Mouse (Mus musculus): ENCODE results near the gene Rfc4. TPM values are rescaled to one million over a fixed set of nuclear protein-coding genes. Genes with fewer than 3 reads are reported as not detected.
A peak's percentile ranks its signal among the peaks of the same experiment; 100 is the strongest.
"Not testable (repeated sequence)": the region's sequence is repeated elsewhere in the genome, so short reads cannot be mapped to it uniquely, and the experiment has no call there.

Rfc4 gene
- total RNA-seq, 2 experiments from 2014 or later: 4.8 to 5.3 TPM

DNA sequence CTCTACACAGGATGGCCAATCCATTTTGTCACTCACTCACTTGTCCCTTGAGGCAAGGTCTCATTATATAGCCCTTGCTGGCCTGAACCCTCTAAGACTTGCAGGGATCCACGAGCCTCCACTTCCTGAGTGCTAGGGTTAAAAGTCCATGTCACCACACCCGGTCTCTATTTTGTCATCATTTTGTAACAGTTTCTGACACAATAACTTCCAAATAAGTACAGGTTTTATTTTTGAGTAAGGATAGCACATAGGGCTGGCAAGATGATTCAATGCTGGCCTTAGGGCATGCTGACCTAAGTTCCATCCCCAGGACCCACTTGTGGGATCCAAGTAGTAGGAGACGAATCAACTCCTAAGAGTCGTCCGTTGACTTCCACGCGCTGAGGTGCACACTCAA is 21.4 kb downstream of the Rfc4 start:
- Histone ChIP-seq H3K27ac (no peak overlapping the region), H3K4me3 (no peak overlapping the region)
- TF ChIP-seq CTCF (conservative IDR thresholded peaks at IDR 0.05): no peak
- no peak for DNase-seq (ENCODE audit: low spot score in 2 of 2)

DNA sequence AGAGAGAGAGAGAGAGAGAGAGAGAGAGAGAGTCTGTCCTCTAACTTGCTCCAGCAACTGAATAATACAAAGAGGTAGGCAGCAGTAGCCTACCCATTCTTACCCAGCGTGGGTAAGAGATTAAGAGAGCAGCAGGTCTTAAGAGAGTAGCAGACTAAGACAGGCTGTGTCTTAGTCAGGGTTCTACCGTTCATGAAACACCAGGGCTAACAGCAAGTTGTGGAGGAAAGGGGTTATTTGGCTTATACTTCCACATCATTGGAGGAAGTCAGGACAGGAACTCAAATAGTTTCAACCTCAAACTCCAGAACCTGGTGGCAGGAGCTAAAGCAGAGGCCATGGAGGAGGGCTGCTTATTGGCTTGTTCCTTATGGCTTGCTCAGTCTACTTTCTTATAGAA is 23.7 kb downstream of the Rfc4 start:
- DNase-seq (ENCODE audit: low spot score in 2 of 2): no peak
- Histone ChIP-seq H3K27ac (no peak overlapping the region), H3K4me3 (no peak overlapping the region)
- TF ChIP-seq CTCF (conservative IDR thresholded peaks at IDR 0.05): no peak

DNA sequence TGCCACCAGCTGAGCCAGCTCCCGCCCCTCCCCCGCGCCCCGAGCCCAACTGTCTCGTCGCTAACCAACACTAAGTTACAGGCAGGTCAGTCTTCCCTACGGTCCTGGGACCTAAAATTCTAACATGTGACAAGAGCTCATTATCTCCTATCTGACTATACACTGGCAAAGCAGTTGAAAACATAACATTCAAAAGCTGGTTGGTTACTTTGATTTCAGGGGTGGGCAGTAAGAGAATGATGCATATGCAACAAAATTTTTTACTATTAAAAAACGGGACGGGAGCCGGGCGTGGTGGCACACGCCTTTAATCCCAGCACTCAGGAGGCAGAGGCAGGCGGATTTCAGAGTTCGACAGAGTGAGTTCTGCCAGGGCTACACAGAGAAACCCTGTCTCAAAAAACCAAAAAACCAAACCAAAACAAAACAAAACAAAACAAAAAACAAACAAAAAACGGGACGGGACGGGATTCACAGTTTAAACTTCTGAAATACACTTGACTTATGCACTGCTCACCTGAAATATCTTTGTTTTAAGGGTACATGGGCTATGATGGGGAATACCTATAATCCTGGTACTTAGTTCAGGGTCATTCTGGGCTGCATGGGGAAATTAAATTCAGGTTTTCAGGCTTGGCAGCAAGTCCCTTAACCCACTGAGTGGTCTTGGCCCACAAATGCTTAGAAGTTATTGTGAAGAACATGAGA is 24.3 kb downstream of the Rfc4 start:
- no peak overlapping the region for H3K27ac ChIP-seq
- no peak for DNase-seq (ENCODE audit: low spot score in 2 of 2)
- H3K4me3 ChIP-seq: no peak overlapping the region
- TF ChIP-seq CTCF (conservative IDR thresholded peaks at IDR 0.05): no peak

DNA sequence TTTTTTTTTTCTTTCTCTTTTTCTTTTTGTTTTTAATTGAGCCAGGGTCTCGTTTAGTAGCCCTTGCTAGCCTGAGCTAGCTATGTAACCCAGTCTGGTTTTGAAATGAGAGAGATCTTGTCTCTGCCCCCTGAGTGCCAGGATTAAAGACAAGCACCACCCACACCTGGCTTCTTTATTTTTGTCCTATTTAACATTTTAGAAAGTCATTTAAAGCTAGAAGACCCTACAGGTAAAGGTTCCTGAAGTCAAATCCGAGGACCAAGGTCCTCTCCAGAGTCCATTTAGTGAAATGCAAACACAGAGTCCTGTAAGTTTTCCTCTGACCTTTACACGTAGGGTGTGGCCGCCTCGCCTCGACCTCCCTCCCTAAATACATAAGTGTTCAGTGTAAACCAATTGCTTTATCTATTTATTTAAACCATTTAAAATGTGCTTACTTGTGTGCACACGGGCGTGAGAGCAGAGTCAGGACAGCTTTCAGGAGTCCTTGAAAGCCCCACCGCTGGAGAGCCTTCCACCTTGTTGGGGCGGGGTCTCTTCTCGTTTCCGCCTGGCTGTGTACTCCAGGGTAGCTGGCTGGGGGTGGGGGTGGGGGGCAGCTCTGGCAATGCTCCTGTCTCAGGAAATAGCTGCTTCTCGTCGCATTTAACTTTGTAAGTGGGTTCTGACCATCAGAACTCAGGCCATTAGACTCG is 25.0 kb downstream of the Rfc4 start:
- no peak for DNase-seq (ENCODE audit: low spot score in 2 of 2)
- Histone ChIP-seq H3K4me3 (no peak overlapping the region), H3K27ac (no peak overlapping the region)
- TF ChIP-seq CTCF (conservative IDR thresholded peaks at IDR 0.05): no peak

DNA sequence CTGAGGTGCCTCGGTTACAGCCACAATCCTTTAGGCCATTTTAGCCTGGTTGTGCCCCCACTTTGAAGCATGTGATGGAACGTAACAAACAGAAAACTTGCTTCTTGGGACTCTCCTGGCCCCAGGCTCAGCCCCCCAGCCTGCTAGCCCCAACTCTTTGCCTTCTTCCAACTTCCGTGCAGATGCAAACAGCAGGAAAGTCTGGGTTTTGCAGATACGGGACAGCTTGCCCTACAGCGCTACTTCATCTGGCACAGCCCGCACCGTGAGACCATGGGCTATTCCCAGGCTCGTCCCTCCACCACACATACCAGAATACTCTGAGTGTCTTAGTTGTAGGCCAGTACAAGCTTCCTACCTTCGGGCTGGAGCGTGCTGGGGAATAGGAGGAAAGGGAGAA is 26.9 kb downstream of the Rfc4 start:
- no peak overlapping the region for H3K4me3 ChIP-seq
- TF ChIP-seq CTCF (conservative IDR thresholded peaks at IDR 0.05): no peak
- no peak for DNase-seq (ENCODE audit: low spot score in 2 of 2)

DNA sequence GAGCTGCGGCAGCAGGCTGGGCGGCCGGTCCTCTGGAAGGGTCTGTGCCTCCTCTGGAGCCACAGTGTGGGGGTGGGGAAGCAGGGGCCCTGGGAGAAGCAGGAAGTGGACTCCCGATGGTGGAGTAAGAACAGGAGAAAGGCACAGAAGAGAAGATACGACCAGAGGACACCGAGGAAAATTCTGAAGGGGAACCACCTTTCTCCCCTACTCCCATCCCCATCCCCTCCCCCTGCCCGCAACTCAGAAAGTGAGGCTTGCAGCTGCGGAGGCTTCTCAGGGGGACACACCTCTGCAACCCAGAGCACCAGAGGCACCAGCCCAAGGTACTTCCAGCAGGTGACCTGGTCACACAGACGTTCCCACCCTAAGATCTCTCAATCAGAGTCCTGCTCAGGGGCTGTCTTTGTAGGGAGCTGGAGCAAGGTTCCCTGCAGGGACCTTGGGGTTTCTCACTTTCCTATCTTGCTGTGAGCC is 27.4 kb downstream of the Rfc4 start:
- DNase-seq (ENCODE audit: low spot score in 2 of 2): no peak
- H3K4me3 ChIP-seq: peak overlapping the region; percentile 34
- TF ChIP-seq CTCF (conservative IDR thresholded peaks at IDR 0.05): no peak
- peak overlapping the region; percentile 57 for H3K27ac ChIP-seq

More for the DNA sequence above, 26.9 kb downstream of the Rfc4 start:
- H3K27ac ChIP-seq: no peak overlapping the region; the same call in 1 of the 2 replicates

DNA sequence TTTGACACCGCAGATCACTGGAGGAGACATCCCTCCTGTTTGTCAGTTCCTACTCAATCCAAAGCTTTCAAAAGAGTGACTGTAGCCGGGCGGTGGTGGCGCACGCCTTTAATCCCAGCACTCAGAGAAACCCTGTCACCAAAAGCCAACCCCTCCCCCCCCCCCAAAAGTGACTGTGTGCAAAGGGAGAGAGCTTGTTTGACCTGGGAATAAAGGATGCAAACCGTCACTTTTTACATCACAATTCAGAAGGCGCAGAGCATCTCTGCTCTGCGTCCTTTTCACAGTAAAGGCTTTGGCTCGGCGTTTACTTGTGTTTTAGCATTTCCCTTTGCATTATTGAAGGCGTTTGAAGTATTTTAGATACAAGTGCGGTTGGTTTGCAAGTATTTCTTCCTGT is 27.9 kb downstream of the Rfc4 start:
- Histone ChIP-seq H3K27ac (peak overlapping the region; percentile 57), H3K4me3 (peak overlapping the region; percentile 34)
- no peak for TF ChIP-seq CTCF (conservative IDR thresholded peaks at IDR 0.05)
- no peak for DNase-seq (ENCODE audit: low spot score in 2 of 2)

DNA sequence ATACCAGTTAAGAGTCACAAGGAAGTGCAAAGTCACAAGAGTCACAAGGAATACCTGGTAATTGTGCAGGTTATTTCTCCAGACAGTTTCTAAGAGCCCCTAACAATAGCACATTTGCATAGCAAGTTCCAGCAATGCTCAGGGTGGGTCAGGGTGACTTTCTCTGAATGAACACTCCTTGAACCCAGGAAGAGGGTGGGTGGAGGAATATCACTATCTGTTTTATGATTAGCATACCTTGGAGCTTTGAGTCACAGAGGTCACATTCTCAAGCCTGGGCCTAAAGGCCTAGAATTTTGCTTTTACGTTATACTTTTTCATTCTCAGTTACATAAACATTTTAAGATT is 29.5 kb downstream of the Rfc4 start:
- DNase-seq (ENCODE audit: low spot score in 2 of 2); H3K27ac ChIP-seq; H3K4me3 ChIP-seq: not testable (repeated sequence)

DNA sequence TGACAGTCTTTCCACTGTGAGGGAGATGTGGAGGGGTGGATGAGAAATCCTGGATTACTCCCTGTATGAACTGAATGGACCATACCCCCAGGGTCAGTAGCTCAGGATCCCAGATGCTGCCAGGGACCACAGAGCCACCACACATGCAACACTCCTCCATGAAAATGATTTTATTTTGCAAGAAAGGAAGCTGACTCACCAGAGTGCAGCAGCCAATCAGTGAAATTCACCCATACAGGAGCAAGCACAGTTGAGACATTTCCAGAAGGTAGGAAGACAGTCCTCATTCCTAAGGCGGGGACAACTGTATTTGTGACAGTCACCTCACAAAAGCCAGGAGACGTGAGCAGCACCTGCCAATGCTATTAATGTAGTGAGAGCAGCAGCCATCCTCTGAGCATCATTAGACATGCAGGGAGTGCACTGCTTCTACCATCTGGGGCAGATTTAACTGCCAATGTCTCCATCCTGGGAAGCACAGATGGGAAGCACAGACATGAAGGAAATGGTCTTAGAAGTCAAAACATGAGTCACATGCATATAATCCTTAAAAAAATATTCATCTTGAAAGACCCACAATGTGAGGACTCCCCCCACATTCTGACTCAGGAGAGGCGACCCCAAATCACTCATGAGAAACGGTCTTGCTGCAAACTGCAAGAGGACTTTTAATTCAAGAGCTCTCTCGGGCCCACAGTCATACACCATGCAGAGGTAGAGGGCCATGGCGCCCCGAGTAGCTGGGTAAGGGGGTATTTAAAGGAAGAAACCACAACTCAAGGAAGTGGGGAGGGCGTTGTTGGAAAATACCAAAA is 30.0 kb downstream of the Rfc4 start:
- peak; percentile 34 to 50 for DNase-seq (ENCODE audit: low spot score in 2 of 2)
- H3K4me3 ChIP-seq: not testable (repeated sequence)
- H3K27ac ChIP-seq: peak overlapping the region; percentile 70

DNA sequence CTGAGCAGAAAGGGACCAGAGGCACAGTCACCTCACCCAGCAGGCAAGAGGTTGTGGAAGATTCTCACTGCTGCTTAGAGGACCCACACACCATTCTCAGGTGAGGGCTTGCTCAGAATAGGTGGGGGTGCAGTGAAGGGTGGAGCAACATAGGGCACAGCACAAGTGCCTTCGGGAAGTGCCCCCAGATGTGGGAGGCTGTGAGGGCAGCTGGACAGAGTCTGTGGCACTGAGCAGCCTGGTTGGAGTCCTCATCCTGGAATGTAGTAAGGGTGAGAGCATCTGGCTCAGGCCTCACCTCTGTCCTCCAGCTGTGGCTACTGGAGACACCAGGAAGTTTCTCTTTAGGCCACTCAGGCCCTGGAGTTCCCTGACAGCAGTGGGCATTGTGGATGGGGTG is 30.7 kb downstream of the Rfc4 start:
- H3K27ac ChIP-seq: peak overlapping the region; percentile 70; the same call in 1 of the 2 replicates
- not testable (repeated sequence) for H3K4me3 ChIP-seq; DNase-seq (ENCODE audit: low spot score in 2 of 2)

DNA sequence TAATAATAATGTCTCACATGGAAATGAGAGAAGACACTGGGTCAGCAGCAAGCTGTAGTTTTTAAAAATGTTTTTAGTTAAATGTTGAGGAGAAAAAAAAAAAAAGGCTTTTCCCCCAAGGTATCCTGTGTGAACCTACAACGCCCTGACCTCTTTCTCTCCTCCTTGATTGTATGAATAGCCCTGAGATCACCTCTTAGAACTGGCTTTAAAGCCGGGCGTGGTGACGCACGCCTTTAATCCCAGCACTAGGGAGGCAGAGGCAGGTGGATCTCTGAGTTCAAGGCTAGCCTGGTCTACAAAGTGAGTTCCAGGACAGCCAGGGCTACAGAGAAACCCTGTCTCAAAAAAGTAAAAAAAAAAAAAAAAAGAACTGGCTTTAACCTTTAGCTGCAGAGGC is 32.0 kb downstream of the Rfc4 start:
- H3K4me3 ChIP-seq; H3K27ac ChIP-seq; DNase-seq (ENCODE audit: low spot score in 2 of 2): not testable (repeated sequence)

DNA sequence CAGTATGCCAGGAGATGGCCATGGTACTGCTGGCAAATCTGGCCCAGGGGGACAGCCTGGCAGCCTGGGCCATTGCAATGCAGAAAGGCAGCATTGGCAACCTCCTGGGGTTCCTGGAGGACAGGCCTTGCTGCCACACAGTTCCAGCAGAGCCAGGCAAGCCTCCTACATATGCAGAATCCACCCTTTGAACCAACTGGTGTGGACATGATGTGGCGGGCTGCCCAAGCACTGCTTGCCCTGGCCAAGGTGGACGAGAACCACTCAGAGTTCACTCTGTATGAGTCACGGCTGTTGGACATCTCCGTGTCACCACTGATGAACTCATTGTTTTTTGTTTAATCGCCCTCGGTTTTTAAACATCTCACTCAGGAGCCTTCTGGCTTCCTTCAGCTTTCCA is 33.4 kb downstream of the Rfc4 start:
- no peak overlapping the region for H3K4me3 ChIP-seq
- no peak for DNase-seq (ENCODE audit: low spot score in 2 of 2)
- H3K27ac ChIP-seq: no peak overlapping the region
- TF ChIP-seq CTCF (conservative IDR thresholded peaks at IDR 0.05): no peak

DNA sequence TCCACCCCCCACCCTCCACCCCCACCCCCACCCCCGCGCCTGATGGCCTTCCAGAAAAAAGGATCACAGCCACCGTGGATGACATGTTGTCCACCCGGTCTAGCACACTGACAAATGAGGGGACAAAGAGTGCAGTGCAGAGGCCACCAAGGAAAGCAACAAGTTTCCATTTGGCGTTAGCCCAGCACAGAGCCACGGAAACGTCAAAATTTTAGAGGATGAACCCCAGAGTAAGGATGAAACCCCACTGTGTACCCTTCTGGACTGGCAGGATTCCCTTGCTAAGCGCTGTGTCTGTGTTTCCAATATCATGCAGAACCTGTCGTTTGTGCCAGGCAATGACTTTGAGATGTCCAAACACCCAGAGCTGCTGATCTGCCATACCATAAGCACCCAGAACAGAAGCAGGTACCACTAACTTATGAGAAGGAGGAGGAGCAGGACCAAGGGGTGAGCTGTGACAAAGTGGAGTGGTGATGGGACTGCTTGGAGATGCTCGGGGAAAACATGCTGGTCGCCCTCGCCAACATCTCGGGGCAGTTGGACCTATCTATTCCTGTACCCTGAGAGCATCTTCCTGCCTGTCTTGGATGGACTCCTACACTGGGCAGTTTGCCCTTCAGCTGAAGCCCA is 34.1 kb downstream of the Rfc4 start:
- no peak overlapping the region for H3K27ac ChIP-seq
- TF ChIP-seq CTCF (conservative IDR thresholded peaks at IDR 0.05): no peak
- DNase-seq (ENCODE audit: low spot score in 2 of 2): no peak
- no peak overlapping the region for H3K4me3 ChIP-seq

DNA sequence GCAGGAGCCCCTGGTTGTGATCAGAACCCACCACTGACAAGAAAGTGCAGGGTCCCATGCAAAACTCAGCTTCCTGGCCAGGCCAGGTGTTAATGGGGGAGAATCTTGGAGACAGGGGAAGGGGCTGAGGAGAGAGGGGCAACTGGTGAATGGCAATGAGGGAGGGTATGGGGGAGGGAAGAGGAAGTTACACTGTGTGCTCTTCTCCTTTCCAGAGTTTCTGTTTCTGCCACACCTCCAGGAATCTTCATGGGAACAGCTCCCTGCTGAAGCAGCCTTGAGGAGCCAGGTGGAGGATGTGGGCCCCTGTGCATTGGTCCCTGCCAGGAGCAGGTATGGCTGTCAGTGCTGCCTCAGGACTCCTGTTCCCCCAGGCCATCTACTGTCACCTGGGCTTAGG is 36.2 kb downstream of the Rfc4 start:
- DNase-seq (ENCODE audit: low spot score in 2 of 2); H3K4me3 ChIP-seq; H3K27ac ChIP-seq: not testable (repeated sequence)
